Mouse (Mus musculus) midbrain, embryonic 16.5 days (tissue): ENCODE measurements at regions not wholly inside any gene's neighbourhood (a gene's known extent, or its start where the extent isn't known, plus 50 kb on each side); places are given as distances from the start of the nearest gene placed in this dataset.
A peak's percentile ranks its signal among the peaks of the same experiment; 100 is the strongest.

ENCODE experiments used
- ATAC-seq: fragments of 200-750 bp; cut with Nextera tagmentation; 2 replicates; pipeline ENCODE4 v1.8.0; 2017; ENCODE audit warnings: moderate TSS enrichment
- H3K27ac ChIP-seq: fragments of 300-500 bp; sonication (generic); 2 replicates; pipeline ENCODE4 v1.5.1; 2014; ENCODE audit warnings: mild to moderate bottlenecking, low read length, mixed read lengths
- H3K27me3 ChIP-seq: fragments of 300-500 bp; sonication (generic); 2 replicates; pipeline ENCODE4 v1.6.1; 2014; ENCODE audit warnings: low read depth, low read length, mixed read lengths; ENCODE audit not compliant: control insufficient read depth, insufficient read depth
- H3K36me3 ChIP-seq: fragments of 300-500 bp; sonication (generic); 2 replicates; pipeline ENCODE4 v1.6.1; 2014; ENCODE audit warnings: mild to moderate bottlenecking, low read length, moderate library complexity, mixed read lengths; ENCODE audit not compliant: control insufficient read depth, insufficient read depth
- H3K4me1 ChIP-seq: fragments of 300-500 bp; sonication (generic); 2 replicates; pipeline ENCODE4 v1.6.1; 2014; ENCODE audit warnings: mild to moderate bottlenecking, low read length, mixed read lengths; ENCODE audit not compliant: control insufficient read depth, insufficient read depth
- H3K4me2 ChIP-seq: fragments of 300-500 bp; sonication (generic); 2 replicates; pipeline ENCODE4 v1.6.1; 2014; ENCODE audit warnings: mild to moderate bottlenecking, low read length, mixed read lengths
- H3K4me3 ChIP-seq: fragments of 300-500 bp; sonication (generic); 2 replicates; pipeline ENCODE4 v1.5.1; 2014; ENCODE audit warnings: low read depth, mild to moderate bottlenecking, low read length, moderate library complexity, mixed read lengths
- H3K9ac ChIP-seq: fragments of 300-500 bp; sonication (generic); 2 replicates; pipeline ENCODE4 v1.6.1; 2014; ENCODE audit warnings: low read depth, low read length, mixed read lengths
- H3K9me3 ChIP-seq: fragments of 300-500 bp; sonication (generic); replicated peaks from 2 replicates; pipeline ENCODE4 v1.6.1; 2014; ENCODE audit warnings: mild to moderate bottlenecking, low read length, mixed read lengths; ENCODE audit not compliant: control insufficient read depth, poor library complexity, severe bottlenecking
- WGBS: fragments of 180-500 bp; shearing (Covaris S2); extraction: QIAGEN DNeasy Blood & Tissue Kit; methylation state at CpG from one replicate; pipeline ENCODE4 v1.1.7; 2014; 5-methylcytosine and 5-hydroxymethylcytosine counted together

- no peak for ATAC-seq
Measured at GRCm38 (mm10) chr17:3869459-3870194, 173.6 kb upstream of the Nox3 start.

GRCm38 (mm10) chr17:3862384-3862783 lies 166.3 kb upstream of the Nox3 start:
- no peak for ATAC-seq
- H3K27ac ChIP-seq, result no peak overlapping the region
- H3K4me2 ChIP-seq, result no peak overlapping the region
- H3K4me1 ChIP-seq, result no peaks in the 10 kb centered on the region
- no peak overlapping the region for H3K4me3 ChIP-seq
- no peak overlapping the region for H3K9ac ChIP-seq
- H3K27me3 ChIP-seq, result no peaks in the 10 kb centered on the region
- 25% methylated on average over 2 of the region's 2 CpGs for WGBS
- H3K9me3 ChIP-seq, result no peaks in the 10 kb centered on the region
- no peaks in the 10 kb centered on the region for H3K36me3 ChIP-seq

More at GRCm38 (mm10) chr17:3869459-3870194, 173.6 kb upstream of the Nox3 start:
- Histone ChIP-seq H3K4me2 (no peak overlapping the region), H3K27me3 (no peaks in the 10 kb centered on the region), H3K36me3 (no peaks in the 10 kb centered on the region), H3K9ac (no peak overlapping the region), H3K4me3 (no peak overlapping the region), H3K9me3 (no peaks in the 10 kb centered on the region), H3K27ac (0 out of 2 replicates have a peak overlapping the region, but pooled peaks have one; percentile 7), H3K4me1 (0 out of 2 replicates have a peak, but pooled peaks cover 2% of the 10 kb centered on the region)
- WGBS, result 31% methylated on average over 4 of the region's 4 CpGs

- Histone ChIP-seq H3K4me2 (no peak overlapping the region), H3K9ac (no peak overlapping the region), H3K27me3 (no peaks in the 10 kb centered on the region), H3K27ac (no peak overlapping the region), H3K36me3 (no peaks in the 10 kb centered on the region), H3K4me3 (no peak overlapping the region), H3K4me1 (no peaks in the 10 kb centered on the region), H3K9me3 (no peaks in the 10 kb centered on the region)
- 72% methylated on average over 4 of the region's 4 CpGs for WGBS
- ATAC-seq, result no peak
Measured at GRCm38 (mm10) chr17:3836386-3836785, 140.3 kb upstream of the Nox3 start.

GRCm38 (mm10) chr17:3811187-3811586 lies 115.1 kb upstream of the Nox3 start:
- Histone ChIP-seq H3K27me3 (no peaks in the 10 kb centered on the region), H3K9ac (no peak overlapping the region), H3K4me3 (no peak overlapping the region), H3K4me2 (no peak overlapping the region), H3K27ac (no peak overlapping the region), H3K4me1 (no peaks in the 10 kb centered on the region), H3K9me3 (no peaks in the 10 kb centered on the region), H3K36me3 (no peaks in the 10 kb centered on the region)
- no peak for ATAC-seq
- WGBS, result 46% methylated on average over 2 of the region's 2 CpGs

GRCm38 (mm10) chr17:3803507-3803906 lies 107.4 kb upstream of the Nox3 start:
- Histone ChIP-seq H3K4me3 (no peak overlapping the region), H3K27me3 (no peaks in the 10 kb centered on the region), H3K9ac (no peak overlapping the region), H3K4me1 (peaks cover 3% of the 10 kb centered on the region), H3K9me3 (no peaks in the 10 kb centered on the region), H3K36me3 (no peaks in the 10 kb centered on the region), H3K27ac (no peak overlapping the region), H3K4me2 (no peak overlapping the region)
- ATAC-seq, result 0 out of 2 replicates have a peak, but pooled peaks have one; percentile 28
- 73% methylated on average over 1 of the region's 1 CpGs for WGBS

GRCm38 (mm10) chr17:3792597-3792996 lies 96.5 kb upstream of the Nox3 start:
- no peaks in the 10 kb centered on the region for H3K27me3 ChIP-seq
- no peak overlapping the region for H3K4me2 ChIP-seq
- H3K27ac ChIP-seq, result no peak overlapping the region
- H3K9me3 ChIP-seq, result no peaks in the 10 kb centered on the region
- no peak overlapping the region for H3K9ac ChIP-seq
- no peaks in the 10 kb centered on the region for H3K36me3 ChIP-seq
- H3K4me1 ChIP-seq, result no peaks in the 10 kb centered on the region
- no peak overlapping the region for H3K4me3 ChIP-seq
- 32% methylated on average over 2 of the region's 2 CpGs for WGBS
- peak; percentile 58; the same call in 1 of the 2 replicates for ATAC-seq

- WGBS, result 21% methylated on average over 1 of the region's 1 CpGs
- ATAC-seq, result no peak
- Histone ChIP-seq H3K27me3 (no peaks in the 10 kb centered on the region), H3K36me3 (no peaks in the 10 kb centered on the region), H3K4me2 (no peak overlapping the region), H3K9me3 (no peaks in the 10 kb centered on the region), H3K4me1 (no peaks in the 10 kb centered on the region), H3K4me3 (no peak overlapping the region), H3K9ac (no peak overlapping the region), H3K27ac (no peak overlapping the region)
Measured at GRCm38 (mm10) chr17:3782156-3782555, 86.1 kb upstream of the Nox3 start.

- Histone ChIP-seq H3K9me3 (no peaks in the 10 kb centered on the region), H3K36me3 (no peaks in the 10 kb centered on the region), H3K27me3 (no peaks in the 10 kb centered on the region), H3K4me1 (no peaks in the 10 kb centered on the region), H3K4me2 (no peak overlapping the region), H3K9ac (no peak overlapping the region), H3K4me3 (no peak overlapping the region), H3K27ac (no peak overlapping the region)
- ATAC-seq, result no peak
Measured at GRCm38 (mm10) chr17:3777691-3778090, 81.6 kb upstream of the Nox3 start.

- Histone ChIP-seq H3K4me1 (no peaks in the 10 kb centered on the region), H3K9ac (no peak overlapping the region), H3K27ac (no peak overlapping the region), H3K27me3 (no peaks in the 10 kb centered on the region), H3K4me2 (no peak overlapping the region), H3K9me3 (no peaks in the 10 kb centered on the region), H3K36me3 (no peaks in the 10 kb centered on the region), H3K4me3 (no peak overlapping the region)
- 82% methylated on average over 8 of the region's 8 CpGs for WGBS
- no peak for ATAC-seq
Measured at GRCm38 (mm10) chr17:3747808-3748335, 51.8 kb upstream of the Nox3 start.
